Mouse (Mus musculus) testis, adult 2 months (tissue): ENCODE measurements around the gene Cd300a.

Experiments used
- CTCF ChIP-seq: fragments of 200-500 bp; IDR thresholded peaks from 2 replicates; pipeline ENCODE4 v1.5.1; 2012; ENCODE audit warnings: low read depth, mild to moderate bottlenecking, inconsistent platforms, low read length, moderate library complexity; ENCODE audit not compliant: control insufficient read depth, insufficient read depth, insufficient replicate concordance
- POLR2A ChIP-seq: fragments of 200-500 bp; IDR thresholded peaks from 2 replicates; pipeline ENCODE4 v1.6.1; 2012; ENCODE audit warnings: low read depth, mild to moderate bottlenecking, inconsistent platforms, low read length, moderate library complexity; ENCODE audit not compliant: control insufficient read depth

DNA sequence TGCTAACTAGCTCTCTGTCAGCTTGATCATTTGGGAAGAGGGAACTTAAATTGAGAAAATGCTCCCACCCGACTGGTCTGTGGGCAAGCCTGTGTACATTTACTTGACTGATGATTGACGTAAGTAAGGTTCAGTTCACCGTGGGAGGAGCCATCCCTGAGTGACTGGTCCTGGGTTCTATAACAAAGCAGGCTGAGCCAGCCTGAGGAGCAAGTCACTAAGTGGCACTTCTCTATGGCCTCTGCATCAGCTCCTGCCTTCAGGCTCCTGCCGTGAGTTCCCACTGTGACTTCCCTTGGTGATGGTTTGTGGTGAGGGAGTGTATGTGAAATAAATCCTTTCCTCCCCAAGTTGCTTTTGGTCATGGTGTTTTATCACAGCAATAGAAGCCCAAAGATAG lies 18.2 kb downstream of the Cd300a start:
- no peak for TF ChIP-seq CTCF
- no peak for TF ChIP-seq POLR2A
